Mouse (Mus musculus) embryonic fibroblast, embryonic 13.5 days (primary cell): ENCODE data around the gene Grin2c.

Experiments
- CTCF ChIP-seq: IDR thresholded peaks from 2 replicates; pipeline ENCODE4 v1.5.1; 2011; ENCODE audit warnings: mild to moderate bottlenecking, control low read depth, low read length, moderate library complexity, borderline replicate concordance; ENCODE audit not compliant: insufficient read depth
- POLR2A ChIP-seq: IDR thresholded peaks from 2 replicates; pipeline ENCODE4 v1.6.1; 2011; ENCODE audit warnings: low read depth, mild to moderate bottlenecking, control low read depth, low read length, moderate library complexity

DNA sequence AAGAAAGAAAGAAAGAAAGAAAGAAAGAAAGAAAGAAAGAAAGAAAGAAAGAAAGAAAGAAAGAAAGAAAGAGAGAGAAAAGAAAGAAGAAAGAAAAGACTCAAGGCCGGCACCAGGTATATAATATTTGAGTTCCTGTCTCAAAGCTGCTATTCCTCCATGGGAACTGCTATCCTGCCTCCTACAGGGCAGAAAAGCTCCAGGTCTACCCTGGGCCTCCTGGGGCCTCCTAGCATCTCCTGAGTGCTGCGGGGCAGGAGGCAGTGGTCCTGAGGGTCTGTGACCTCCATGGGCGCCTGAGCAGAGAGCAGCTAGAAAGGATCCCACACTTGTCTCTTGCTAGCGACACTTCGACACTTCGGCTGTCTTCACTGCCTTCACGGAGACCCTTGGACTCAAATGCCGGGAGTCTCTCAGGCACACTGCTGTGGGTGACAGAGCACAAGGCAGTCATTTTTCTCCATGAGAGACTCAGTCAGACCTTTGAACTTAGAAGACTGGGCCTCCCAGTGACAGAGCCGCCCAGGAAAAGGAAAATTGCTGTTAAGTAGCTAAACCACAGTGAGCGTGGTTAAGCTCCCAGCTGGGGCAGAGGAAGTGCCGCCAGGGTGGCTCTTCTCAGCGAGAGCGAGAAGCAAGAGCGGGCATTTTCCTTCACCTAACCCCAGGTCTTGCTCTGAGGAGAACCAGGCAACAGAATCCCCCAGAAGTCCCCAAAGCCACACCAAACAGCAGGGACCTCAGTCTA is 35.7 kb downstream of the Grin2c start:
- TF ChIP-seq POLR2A, result no peak
- TF ChIP-seq CTCF, result no peak
